Mouse (Mus musculus): ENCODE measurements around the gene Rps6ka5. TPM values are rescaled to one million over a fixed set of nuclear protein-coding genes. Genes with fewer than 3 reads are reported as not detected.

The Rps6ka5 gene
- polyA plus RNA-seq, 1 experiment from 2014 or later = 4.9 TPM

- H3K27ac ChIP-seq = no peak overlapping the region
- H3K4me1 ChIP-seq = peaks cover 4% of the 10 kb centered on the region; the same call in 1 of the 2 replicates
- H3K27me3 ChIP-seq (ENCODE audit: insufficient read depth, poor library complexity, severe bottlenecking) = no peaks in the 10 kb centered on the region
- DNase-seq (ENCODE audit: low spot score) = no peak
- H3K9me3 ChIP-seq = no peaks in the 10 kb centered on the region
- WGBS = 86% methylated on average over 4 of the region's 4 CpGs
- H3K36me3 ChIP-seq = no peaks in the 10 kb centered on the region
- no peak overlapping the region for H3K4me3 ChIP-seq
Measured at GRCm38 (mm10) chr12:100544194-100544567, 182.6 kb downstream of the Rps6ka5 start.

GRCm38 (mm10) chr12:100543437-100544193, 183.2 kb downstream of the Rps6ka5 start:
- Histone ChIP-seq H3K9me3 (no peaks in the 10 kb centered on the region), H3K36me3 (no peaks in the 10 kb centered on the region), H3K4me1 (peaks cover 4% of the 10 kb centered on the region; the same call in 1 of the 2 replicates), H3K27me3 (ENCODE audit: insufficient read depth, poor library complexity, severe bottlenecking) (no peaks in the 10 kb centered on the region), H3K4me3 (no peak overlapping the region), H3K27ac (no peak overlapping the region)
- 68% methylated on average over 6 of the region's 6 CpGs for WGBS
- no peak for DNase-seq (ENCODE audit: low spot score)

GRCm38 (mm10) chr12:100542494-100542893, 184.3 kb downstream of the Rps6ka5 start:
- DNase-seq (ENCODE audit: low spot score) = no peak
- H3K36me3 ChIP-seq = no peaks in the 10 kb centered on the region
- H3K4me3 ChIP-seq = no peak overlapping the region
- H3K9me3 ChIP-seq = no peaks in the 10 kb centered on the region
- 84% methylated on average over 6 of the region's 6 CpGs for WGBS
- peaks cover 4% of the 10 kb centered on the region; the same call in 1 of the 2 replicates for H3K4me1 ChIP-seq
- no peaks in the 10 kb centered on the region for H3K27me3 ChIP-seq (ENCODE audit: insufficient read depth, poor library complexity, severe bottlenecking)
- no peak overlapping the region for H3K27ac ChIP-seq

DNA sequence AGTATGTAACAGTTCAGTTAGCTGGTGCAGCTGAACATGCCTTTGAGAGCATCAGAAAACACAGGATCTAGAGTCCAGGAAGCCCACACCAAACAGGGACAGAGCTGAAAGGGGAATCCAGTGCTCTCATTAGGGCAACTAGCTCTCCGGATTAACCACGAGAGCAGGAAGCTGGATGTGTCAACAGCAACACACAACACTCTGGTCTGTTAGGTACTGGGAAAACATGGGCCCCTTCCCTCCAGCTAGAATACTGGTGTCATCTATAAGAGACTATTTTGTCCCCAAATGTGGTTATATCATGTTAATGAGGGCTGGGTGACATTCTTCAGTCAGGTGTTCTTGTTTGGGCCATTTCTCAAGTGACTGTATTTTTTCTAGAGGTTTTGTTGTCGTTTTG, 184.7 kb downstream of the Rps6ka5 start:
- DNase-seq (ENCODE audit: low spot score) = no peak
- no peaks in the 10 kb centered on the region for H3K27me3 ChIP-seq (ENCODE audit: insufficient read depth, poor library complexity, severe bottlenecking)
- no peaks in the 10 kb centered on the region for H3K9me3 ChIP-seq
- H3K36me3 ChIP-seq = no peaks in the 10 kb centered on the region
- H3K4me3 ChIP-seq = no peak overlapping the region
- no peak overlapping the region for H3K27ac ChIP-seq
- WGBS = 46% methylated on average over 3 of the region's 3 CpGs
- H3K4me1 ChIP-seq = peaks cover 6% of the 10 kb centered on the region

- no peak overlapping the region for H3K27ac ChIP-seq
- H3K36me3 ChIP-seq = no peaks in the 10 kb centered on the region
- H3K27me3 ChIP-seq (ENCODE audit: insufficient read depth, poor library complexity, severe bottlenecking) = no peaks in the 10 kb centered on the region
- no peak overlapping the region for H3K4me3 ChIP-seq
- DNase-seq (ENCODE audit: low spot score) = no peak
- H3K9me3 ChIP-seq = no peaks in the 10 kb centered on the region
- 63% methylated on average over 9 of the region's 9 CpGs for WGBS
- peaks cover 22% of the 10 kb centered on the region for H3K4me1 ChIP-seq
Measured at GRCm38 (mm10) chr12:100539158-100539714, 187.5 kb downstream of the Rps6ka5 start.

DNA sequence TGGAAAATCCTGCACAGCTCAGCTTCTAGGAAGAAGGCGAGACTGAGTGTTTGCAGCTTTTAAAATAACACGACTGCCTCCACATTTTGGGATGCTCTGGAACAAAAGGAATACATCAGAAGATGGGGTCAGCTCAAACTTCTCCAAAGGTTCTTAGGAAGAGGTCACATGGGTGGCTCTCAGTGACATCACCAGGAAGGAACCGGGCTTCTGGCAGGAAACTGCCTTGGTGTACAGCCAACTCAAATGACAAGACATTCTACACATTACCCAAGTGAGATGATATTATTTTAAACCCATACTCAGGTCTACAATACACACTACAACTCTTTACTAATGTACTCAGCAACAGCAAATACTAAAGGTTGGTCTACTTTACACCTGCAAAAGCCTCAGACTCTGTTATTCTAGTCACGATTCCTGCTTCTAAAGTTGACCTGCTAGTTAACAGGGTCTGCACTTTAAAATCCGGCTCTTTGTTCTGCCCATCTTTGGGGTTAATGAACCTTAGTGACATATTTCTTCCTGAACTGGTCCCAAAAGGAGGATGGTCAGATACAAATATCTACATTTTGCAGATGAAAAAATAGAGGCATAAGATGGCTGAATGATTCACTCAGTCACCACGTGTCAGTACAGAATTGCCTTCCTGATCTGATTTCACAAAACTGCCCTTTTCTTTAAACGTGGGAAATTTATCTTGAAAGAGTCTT, 188.2 kb downstream of the Rps6ka5 start:
- no peak overlapping the region for H3K4me3 ChIP-seq
- 58% methylated on average over 7 of the region's 7 CpGs for WGBS
- no peaks in the 10 kb centered on the region for H3K9me3 ChIP-seq
- no peaks in the 10 kb centered on the region for H3K36me3 ChIP-seq
- no peak for DNase-seq (ENCODE audit: low spot score)
- H3K27ac ChIP-seq = no peak overlapping the region
- no peaks in the 10 kb centered on the region for H3K27me3 ChIP-seq (ENCODE audit: insufficient read depth, poor library complexity, severe bottlenecking)
- peaks cover 27% of the 10 kb centered on the region for H3K4me1 ChIP-seq

GRCm38 (mm10) chr12:100537091-100537490, 189.7 kb downstream of the Rps6ka5 start:
- no peaks in the 10 kb centered on the region for H3K36me3 ChIP-seq
- no peak overlapping the region for H3K4me3 ChIP-seq
- 60% methylated on average over 11 of the region's 11 CpGs for WGBS
- no peak for DNase-seq (ENCODE audit: low spot score)
- no peaks in the 10 kb centered on the region for H3K27me3 ChIP-seq (ENCODE audit: insufficient read depth, poor library complexity, severe bottlenecking)
- peak overlapping the region; percentile 56; the same call in 1 of the 2 replicates for H3K27ac ChIP-seq
- H3K9me3 ChIP-seq = no peaks in the 10 kb centered on the region
- peaks cover 37% of the 10 kb centered on the region for H3K4me1 ChIP-seq

GRCm38 (mm10) chr12:100535028-100535427, 191.8 kb downstream of the Rps6ka5 start:
- H3K9me3 ChIP-seq = no peaks in the 10 kb centered on the region

GRCm38 (mm10) chr12:100534028-100534427, 192.8 kb downstream of the Rps6ka5 start:
- no peaks in the 10 kb centered on the region for H3K27me3 ChIP-seq (ENCODE audit: insufficient read depth, poor library complexity, severe bottlenecking)
- H3K36me3 ChIP-seq = no peaks in the 10 kb centered on the region
- peak overlapping the region; percentile 64 for H3K27ac ChIP-seq
- no peaks in the 10 kb centered on the region for H3K9me3 ChIP-seq
- H3K4me3 ChIP-seq = no peak overlapping the region
- 54% methylated on average over 3 of the region's 3 CpGs for WGBS
- H3K4me1 ChIP-seq = peaks cover 54% of the 10 kb centered on the region
- DNase-seq (ENCODE audit: low spot score) = peak; percentile 58

More at GRCm38 (mm10) chr12:100535028-100535427, 191.8 kb downstream of the Rps6ka5 start:
- WGBS = 84% methylated on average over 12 of the region's 12 CpGs
- no peak overlapping the region for H3K27ac ChIP-seq
- H3K4me1 ChIP-seq = peaks cover 44% of the 10 kb centered on the region
- H3K36me3 ChIP-seq = no peaks in the 10 kb centered on the region
- H3K27me3 ChIP-seq (ENCODE audit: insufficient read depth, poor library complexity, severe bottlenecking) = no peaks in the 10 kb centered on the region
- no peak overlapping the region for H3K4me3 ChIP-seq
- no peak for DNase-seq (ENCODE audit: low spot score)

DNA sequence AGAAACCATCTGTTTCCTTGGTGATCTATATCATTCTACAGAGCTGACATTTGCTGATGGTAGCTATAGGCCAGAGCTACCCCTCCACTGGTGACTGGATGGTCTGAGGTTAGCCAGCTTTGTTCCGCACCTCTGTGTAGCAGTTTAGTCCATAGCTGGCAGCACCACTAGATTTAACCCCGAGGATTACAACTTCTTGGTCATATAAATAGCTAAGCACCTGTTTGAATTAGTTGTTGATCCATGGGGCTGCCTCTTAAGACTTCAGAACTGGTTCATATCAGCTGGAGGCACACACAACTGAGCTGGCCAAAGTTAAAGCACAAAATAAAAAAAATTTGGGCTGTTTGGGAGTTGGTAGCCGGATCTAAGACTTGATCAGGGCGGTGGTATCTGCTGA, 193.6 kb downstream of the Rps6ka5 start:
- Histone ChIP-seq H3K27ac (no peak overlapping the region), H3K27me3 (ENCODE audit: insufficient read depth, poor library complexity, severe bottlenecking) (no peaks in the 10 kb centered on the region), H3K9me3 (no peaks in the 10 kb centered on the region), H3K36me3 (no peaks in the 10 kb centered on the region), H3K4me3 (no peak overlapping the region), H3K4me1 (peaks cover 62% of the 10 kb centered on the region)
- WGBS = 70% methylated on average over 4 of the region's 4 CpGs
- DNase-seq (ENCODE audit: low spot score) = peak; percentile 43

- Histone ChIP-seq H3K9me3 (no peaks in the 10 kb centered on the region), H3K27ac (peak overlapping the region; percentile 80; the same call in 1 of the 2 replicates), H3K4me1 (peaks cover 69% of the 10 kb centered on the region), H3K36me3 (no peaks in the 10 kb centered on the region), H3K27me3 (ENCODE audit: insufficient read depth, poor library complexity, severe bottlenecking) (no peaks in the 10 kb centered on the region), H3K4me3 (no peak overlapping the region)
- WGBS = 52% methylated on average over 1 of the region's 1 CpGs
- peak; percentile 25 for DNase-seq (ENCODE audit: low spot score)
Measured at GRCm38 (mm10) chr12:100531740-100532139, 195.0 kb downstream of the Rps6ka5 start.

- H3K4me1 ChIP-seq = peaks cover 60% of the 10 kb centered on the region
- WGBS = 66% methylated on average over 5 of the region's 5 CpGs
- 0 out of 2 replicates have a peak overlapping the region, but pooled peaks have one; percentile 80 for H3K27ac ChIP-seq
- H3K27me3 ChIP-seq (ENCODE audit: insufficient read depth, poor library complexity, severe bottlenecking) = no peaks in the 10 kb centered on the region
- H3K4me3 ChIP-seq = no peak overlapping the region
- H3K9me3 ChIP-seq = no peaks in the 10 kb centered on the region
- DNase-seq (ENCODE audit: low spot score) = peak; percentile 64
- H3K36me3 ChIP-seq = no peaks in the 10 kb centered on the region
Measured at GRCm38 (mm10) chr12:100530871-100531270, 195.9 kb downstream of the Rps6ka5 start.

- 79% methylated on average over 5 of the region's 5 CpGs for WGBS
- peaks cover 59% of the 10 kb centered on the region for H3K4me1 ChIP-seq
- peak overlapping the region; percentile 80 for H3K27ac ChIP-seq
Measured at GRCm38 (mm10) chr12:100529651-100530050, 197.1 kb downstream of the Rps6ka5 start.

More at GRCm38 (mm10) chr12:100529651-100530050, 197.1 kb downstream of the Rps6ka5 start:
- no peaks in the 10 kb centered on the region for H3K9me3 ChIP-seq
- H3K4me3 ChIP-seq = no peak overlapping the region
- no peaks in the 10 kb centered on the region for H3K36me3 ChIP-seq
- H3K27me3 ChIP-seq (ENCODE audit: insufficient read depth, poor library complexity, severe bottlenecking) = no peaks in the 10 kb centered on the region
- DNase-seq (ENCODE audit: low spot score) = no peak

All from heart, embryonic 10.5 days (tissue).